Mouse (Mus musculus) retina, adult 2 months (tissue): ENCODE measurements at regions not wholly inside any gene's neighbourhood (a gene's known extent, or its start where the extent isn't known, plus 50 kb on each side); places are given as distances from the start of the nearest gene placed in this dataset.

Experiments
- DNase-seq: peaks from one replicate; pipeline ENCODE4 v3.0.0-alpha.2; 2012; ENCODE audit warnings: low read depth, low spot score

DNA sequence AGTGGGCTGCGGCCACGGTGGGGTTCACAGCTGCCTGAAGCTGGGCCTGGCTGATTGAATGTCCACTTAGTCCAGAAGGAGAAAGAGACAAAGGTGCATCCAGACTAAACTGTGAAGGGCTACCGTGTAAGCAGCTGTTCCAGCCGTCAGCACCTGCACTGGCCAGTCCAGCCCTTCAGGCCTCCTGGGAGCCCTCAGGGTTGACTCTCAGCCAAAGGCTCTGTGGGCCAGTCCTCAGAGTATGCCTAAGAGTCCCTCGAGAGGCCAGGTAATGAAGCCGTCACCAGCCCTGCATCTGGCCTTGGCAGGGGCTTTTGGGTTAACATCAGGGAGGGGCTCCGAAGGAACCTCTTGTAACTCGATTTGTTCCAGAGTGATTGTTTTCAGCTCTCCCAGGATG lies 187.4 kb downstream of the Gpd2 start:
- DNase-seq = no peak

DNA sequence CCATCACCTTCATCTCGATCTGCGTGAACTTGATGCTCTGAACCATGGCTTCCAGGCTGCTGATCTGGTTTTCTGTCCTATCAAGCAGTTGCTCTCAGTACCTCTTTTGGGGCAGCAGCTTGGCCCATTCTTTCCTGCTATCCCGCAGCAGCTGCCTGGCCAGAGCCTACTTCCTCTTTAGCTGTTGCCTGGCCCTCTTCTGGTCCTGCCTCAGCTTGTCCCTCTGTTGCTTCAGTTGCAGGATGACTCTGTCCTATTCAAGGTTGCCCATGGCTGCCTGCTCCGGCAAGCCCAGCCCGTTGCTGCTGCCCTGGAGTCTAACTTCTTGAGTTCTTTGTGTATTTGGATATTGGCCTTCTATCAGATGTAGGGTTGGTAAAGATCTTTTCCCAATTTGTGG lies 188.0 kb downstream of the Gpd2 start:
- DNase-seq = no peak

DNA sequence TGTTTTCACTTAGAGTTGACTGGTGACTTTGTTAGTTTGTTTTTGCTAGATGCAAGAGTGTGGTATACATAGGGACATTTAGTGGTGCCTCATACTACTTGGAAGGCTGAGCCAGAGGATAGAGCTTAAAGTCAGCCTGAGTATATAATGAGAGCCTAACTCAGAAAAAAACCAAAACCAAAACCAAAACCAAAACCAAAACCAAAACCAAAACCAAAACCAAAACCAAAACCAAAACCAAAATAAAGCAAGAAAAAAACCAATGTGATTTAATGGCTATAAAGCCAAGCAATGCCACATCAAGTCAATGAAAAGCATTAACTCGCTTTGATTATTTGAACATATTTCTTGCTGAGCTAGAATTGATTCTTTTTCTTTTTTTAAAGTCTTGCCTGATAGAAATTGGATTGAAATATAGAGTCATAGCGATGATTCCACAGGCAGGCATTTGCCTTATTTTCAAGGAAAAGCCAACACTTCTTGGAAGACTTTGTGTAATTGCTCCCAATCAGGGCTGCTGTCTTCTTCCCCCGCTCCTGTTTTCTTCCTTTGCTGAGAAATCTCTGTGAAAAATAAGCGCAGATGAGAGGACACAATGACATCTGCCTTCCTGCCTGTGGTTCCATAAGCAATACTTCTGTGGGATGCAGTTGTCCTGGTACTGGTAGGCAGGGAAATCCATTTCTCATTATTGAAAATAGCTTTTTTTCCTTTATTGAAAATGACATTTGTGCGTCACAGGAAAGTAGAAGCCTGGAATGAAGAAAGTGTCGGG lies 213.7 kb downstream of the Gpd2 start:
- no peak for DNase-seq

DNA sequence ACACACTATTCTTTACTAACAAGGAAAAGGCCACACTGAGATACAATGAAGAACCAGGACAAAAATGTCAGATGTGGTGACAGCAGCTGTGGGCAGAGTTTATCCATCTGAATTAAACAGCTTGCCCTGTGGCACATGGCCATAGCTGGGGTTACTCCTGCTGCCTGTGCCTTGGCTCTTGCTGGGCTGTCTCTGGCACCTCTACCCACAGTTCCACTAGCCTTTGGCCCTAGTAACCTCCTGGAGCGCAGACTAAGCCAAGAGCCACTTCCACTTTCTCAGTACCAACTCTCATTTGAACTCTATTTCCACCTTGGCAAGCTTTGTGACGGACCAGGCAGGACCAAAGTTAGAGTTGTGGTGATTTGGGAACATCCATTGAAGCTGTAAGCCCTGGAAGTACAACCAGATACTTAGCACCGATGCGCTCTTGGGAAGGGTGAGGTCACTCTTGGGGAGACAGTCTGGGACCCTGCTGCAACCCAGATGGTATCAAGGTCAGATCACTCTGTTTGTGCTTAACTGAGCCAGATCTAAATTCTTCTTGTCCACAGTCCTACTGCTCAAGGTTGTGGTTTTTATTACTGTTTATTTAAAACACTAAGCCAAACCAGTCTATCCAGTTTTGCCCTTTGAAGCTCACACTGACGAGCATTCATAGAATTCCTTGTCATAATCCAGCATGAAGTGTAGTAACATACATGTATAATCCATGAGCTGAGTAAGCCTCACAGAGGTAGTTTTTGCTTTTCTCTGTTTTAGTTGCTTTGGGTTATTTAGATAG lies 216.7 kb downstream of the Gpd2 start:
- DNase-seq = no peak

GRCm38 (mm10) chr2:57459901-57460300 lies 222.5 kb downstream of the Gpd2 start:
- DNase-seq = no peak

DNA sequence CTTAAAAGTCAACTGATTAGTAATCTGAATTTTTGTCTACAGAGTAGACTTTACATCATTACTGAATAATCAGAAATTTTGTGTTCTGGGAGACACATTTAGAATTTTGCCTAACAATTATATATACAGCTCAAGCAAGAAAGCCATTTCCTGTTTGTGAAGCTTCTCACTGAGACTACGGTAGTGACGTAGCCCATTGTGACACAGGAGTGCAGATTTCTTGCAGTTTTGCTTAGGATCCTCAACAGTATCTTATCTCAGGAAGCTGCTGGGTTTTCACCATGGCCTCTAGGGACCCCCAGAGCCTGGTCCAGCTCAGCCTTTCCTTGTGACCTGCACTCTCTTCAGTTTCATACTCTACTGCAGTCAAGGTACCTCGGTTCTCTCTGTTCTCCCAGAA lies 236.4 kb downstream of the Gpd2 start:
- no peak for DNase-seq

DNA sequence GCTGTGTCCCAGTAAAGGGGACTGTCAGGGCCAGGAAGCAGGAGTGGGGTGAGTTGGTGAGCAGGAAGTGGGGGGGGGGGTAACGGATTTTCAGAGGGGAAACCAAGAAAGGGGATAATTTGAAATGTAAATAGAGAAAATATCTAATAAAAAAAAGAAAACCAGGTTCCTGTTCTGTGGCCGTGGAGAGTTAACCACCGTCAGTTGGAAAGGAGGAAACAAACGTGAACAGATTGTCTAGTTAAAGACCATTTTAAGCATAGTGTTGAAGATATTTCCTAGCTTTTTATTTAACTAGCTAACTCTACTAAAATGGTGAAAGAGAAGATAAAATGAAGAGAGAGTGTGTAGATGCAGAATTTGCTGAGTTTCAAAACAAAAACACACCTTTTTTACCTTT lies 254.7 kb downstream of the Gpd2 start:
- no peak for DNase-seq

DNA sequence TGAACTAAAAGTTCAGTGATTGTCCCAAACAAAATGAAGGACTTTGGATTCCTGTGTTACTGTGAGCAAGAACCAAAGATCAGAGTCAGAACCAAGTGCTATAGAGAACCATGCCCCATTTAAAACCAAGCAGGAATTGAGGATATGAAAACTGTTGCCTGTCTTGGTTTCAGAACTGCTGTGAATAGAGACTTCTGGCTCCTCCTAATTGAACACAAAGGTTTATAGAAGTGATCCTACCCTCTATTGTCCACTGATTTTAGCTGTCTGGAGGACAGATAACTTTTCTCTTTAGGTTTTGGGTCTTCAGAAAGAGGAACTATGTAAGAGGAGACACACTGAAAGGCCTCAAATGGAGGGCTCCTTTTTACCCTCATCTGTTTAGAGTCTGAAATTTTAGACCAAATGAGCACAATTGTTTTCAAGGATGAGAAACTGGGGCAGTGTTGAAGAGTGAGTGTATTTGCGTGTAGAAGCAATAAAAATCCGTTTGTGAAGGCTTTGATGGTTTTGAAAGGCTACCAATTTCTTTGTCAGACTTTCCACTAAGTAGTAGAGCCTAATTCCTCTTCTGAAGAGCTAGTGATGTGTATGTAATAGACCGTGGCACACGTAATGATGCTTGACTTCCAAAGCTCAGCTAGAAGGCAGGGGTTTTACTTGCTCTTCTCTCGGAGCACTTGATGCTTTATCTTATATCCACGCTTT lies 255.6 kb downstream of the Gpd2 start:
- no peak for DNase-seq

DNA sequence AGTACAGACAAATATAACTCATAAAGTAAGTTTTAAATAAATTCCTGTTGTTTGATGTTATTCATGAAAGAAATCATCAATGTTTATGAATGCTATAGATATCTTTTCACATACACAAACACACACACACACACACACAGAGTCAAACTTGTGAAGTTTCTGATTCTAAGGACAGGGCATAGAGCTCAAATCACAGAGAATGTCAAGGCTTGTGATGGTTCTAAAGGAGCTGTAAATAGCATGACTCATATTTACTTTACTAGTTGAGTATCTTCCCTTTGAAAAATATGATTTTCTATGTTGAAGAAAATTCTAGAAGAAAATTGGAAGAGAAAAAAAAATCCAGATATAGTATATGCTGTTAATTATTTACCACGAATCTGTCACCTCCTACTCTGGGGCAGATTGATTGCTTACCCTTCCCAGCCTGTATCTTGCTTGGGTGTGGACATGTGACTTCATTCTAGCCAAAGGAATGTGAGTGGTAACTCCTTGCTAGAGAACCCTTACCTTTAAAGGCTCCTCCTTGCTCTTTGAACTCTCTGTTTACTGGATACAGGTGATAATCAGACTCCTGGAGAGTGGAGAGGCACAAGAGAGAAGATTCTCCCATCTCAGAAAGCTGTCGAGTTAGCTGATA lies 259.0 kb downstream of the Gpd2 start:
- no peak for DNase-seq

GRCm38 (mm10) chr2:57497933-57498332 lies 260.5 kb downstream of the Gpd2 start:
- DNase-seq = no peak

DNA sequence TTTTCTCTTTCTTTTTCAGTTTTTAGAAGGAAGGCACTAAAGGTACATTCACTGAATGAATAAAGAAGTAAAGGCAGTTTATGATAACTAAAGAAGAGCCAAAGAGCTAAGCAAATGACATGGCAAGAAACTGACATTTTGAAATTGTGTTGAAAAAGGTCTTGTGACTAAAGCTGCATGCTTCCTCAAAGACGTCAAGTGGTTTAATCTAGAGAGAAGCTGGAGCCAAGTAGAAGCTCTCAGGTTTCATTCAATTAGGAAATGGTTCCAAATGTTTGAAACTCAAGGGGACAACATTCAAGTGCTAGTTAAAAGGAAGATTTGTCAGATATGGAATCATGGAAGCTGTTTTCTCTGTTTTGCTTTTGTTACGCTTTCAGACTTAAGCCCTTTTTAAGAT lies 267.2 kb downstream of the Gpd2 start:
- DNase-seq = no peak

GRCm38 (mm10) chr2:57522465-57522864 lies 285.0 kb downstream of the Gpd2 start:
- DNase-seq = no peak

- no peak for DNase-seq
Measured at GRCm38 (mm10) chr2:57522983-57523382, 285.5 kb downstream of the Gpd2 start.

DNA sequence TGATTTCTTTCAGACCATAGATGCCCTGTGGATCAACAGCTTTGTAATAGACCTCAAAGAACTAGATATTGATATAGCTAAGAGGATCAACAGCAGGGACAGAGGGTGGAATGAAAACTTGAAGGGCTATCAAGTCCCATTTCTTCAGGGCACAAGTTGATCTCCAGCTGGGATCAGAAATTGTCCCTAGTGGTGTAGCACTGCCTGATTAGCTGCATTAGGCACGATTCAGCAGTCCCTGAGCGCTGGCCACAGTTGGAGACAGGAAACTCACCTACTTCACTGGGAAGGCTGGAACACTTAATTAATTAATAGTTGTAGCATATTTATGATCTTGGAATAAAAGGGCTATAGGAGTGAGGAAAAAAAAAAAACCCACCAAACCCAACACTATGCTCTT lies 290.5 kb downstream of the Gpd2 start:
- DNase-seq = no peak

DNA sequence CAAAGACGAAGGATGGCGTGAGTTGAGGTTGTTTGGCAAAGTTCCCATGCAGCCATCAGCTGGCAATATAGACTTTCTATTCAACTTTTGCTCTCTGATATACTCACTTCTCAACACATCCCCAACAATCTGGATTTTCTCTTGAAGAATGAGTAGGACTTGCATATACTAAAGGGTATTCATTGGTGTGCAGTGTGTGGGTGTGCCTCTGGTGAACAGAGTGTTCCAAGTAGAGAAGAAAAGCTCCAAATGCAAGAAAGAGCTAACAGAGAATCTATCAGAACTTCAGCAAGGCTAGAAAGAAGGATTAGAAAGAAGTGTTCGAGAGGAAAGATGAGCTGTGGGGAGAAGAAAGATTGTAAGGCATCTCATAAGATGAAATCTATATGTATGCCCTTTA lies 302.4 kb downstream of the Gpd2 start:
- DNase-seq = no peak

- no peak for DNase-seq
Measured at GRCm38 (mm10) chr2:57565258-57565657, 327.8 kb downstream of the Gpd2 start.

- DNase-seq = no peak
Measured at GRCm38 (mm10) chr2:57566103-57566502, 328.7 kb downstream of the Gpd2 start.

DNA sequence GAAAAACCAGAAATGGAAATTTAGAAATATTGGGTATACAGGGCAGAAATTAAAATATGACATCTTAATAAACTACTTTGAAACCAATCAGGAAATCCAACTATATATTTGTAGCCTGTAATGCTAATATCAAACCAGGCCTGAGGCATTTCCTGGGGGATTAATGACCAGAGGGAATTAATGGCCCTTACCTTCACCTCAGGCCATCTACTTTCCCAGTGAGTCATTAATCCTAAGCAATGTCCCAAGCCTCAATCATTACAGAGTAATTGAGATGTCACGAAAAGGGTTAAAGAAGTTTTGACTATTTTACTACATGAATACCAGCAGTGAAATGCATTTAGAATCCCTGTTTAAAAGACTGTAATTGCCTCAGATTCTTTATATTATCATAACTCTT lies 329.7 kb downstream of the Gpd2 start:
- no peak for DNase-seq

DNA sequence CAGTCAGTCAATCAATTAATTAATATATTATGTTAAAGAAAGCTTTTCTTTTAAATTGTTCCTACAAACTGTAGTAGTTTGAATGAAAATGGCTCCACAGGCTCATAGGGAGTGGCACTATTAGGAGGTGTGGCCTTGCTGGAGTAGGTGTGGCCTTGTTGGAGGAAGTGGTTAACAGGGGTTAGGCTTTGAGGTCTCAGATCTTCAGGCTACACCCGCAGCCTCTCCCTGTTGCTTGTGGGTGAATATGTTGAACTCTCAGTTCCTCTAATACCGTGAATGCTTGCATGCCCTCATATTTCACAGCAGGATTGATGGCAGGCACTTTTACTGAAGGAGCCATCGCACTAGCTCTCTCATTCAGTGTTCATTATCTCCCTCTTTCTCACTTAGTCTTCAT lies 349.6 kb downstream of the Gpd2 start:
- DNase-seq = no peak

- no peak for DNase-seq
Measured at GRCm38 (mm10) chr2:57593558-57593957, 356.1 kb downstream of the Gpd2 start.

GRCm38 (mm10) chr2:57597694-57598358 lies 360.4 kb downstream of the Gpd2 start:
- DNase-seq = peak; percentile 9

GRCm38 (mm10) chr2:57611599-57611998 lies 374.2 kb downstream of the Gpd2 start:
- no peak for DNase-seq
